Mouse (Mus musculus) adrenal gland, adult 18-20 months (tissue): ENCODE results near the gene Arhgef1. TPM values are rescaled to one million over a fixed set of nuclear protein-coding genes. Genes with fewer than 3 reads are reported as not detected.
"Not testable (repeated sequence)": the region's sequence is repeated elsewhere in the genome, so short reads cannot be mapped to it uniquely, and the experiment has no call there.

Source experiments
- DNase-seq, 2 experiments: peaks; one replicate each; pipeline ENCODE4 v3.0.0; 2021 to 2022; ENCODE audit warnings: low spot score in 2 of 2
- total RNA-seq, 2 experiments: library from RNA; stranded (reverse); gene quantifications; 1 replicate in 1 of 2; 2 replicates in 1 of 2; pipeline ENCODE4 v1.2.3; 2021

Arhgef1 gene
- total RNA-seq, 2 experiments from 2014 or later, result 83.2 to 85.5 TPM

- DNase-seq, result no peak
Measured at GRCm38 (mm10) chr7:24889431-24890220, 13.1 kb upstream of the Arhgef1 start.

GRCm38 (mm10) chr7:24890281-24891216 is 12.2 kb upstream of the Arhgef1 start:
- peak; percentile 60 to 68 for DNase-seq

GRCm38 (mm10) chr7:24891241-24892124 is 11.2 kb upstream of the Arhgef1 start:
- no peak for DNase-seq

GRCm38 (mm10) chr7:24892125-24892583 is 10.6 kb upstream of the Arhgef1 start:
- no peak for DNase-seq

- DNase-seq, result not testable (repeated sequence)
Measured at GRCm38 (mm10) chr7:24895749-24896148, 7.0 kb upstream of the Arhgef1 start.

GRCm38 (mm10) chr7:24896269-24896668 is 6.4 kb upstream of the Arhgef1 start:
- no peak for DNase-seq

- DNase-seq, result no peak
Measured at GRCm38 (mm10) chr7:24897224-24897623, 5.5 kb upstream of the Arhgef1 start, which contains the start of gene Cd79a. TSS of gene Cd79a (plus strand) at chr7:24897381.

GRCm38 (mm10) chr7:24897959-24898358 is 4.8 kb upstream of the Arhgef1 start:
- DNase-seq, result no peak

GRCm38 (mm10) chr7:24901114-24901513 is 1.6 kb upstream of the Arhgef1 start:
- DNase-seq, result no peak

GRCm38 (mm10) chr7:24901842-24902241 is 870 bp upstream of the Arhgef1 start:
- no peak for DNase-seq

- no peak for DNase-seq
Measured at GRCm38 (mm10) chr7:24902264-24902629, 465 bp upstream of the Arhgef1 start.

GRCm38 (mm10) chr7:24903444-24903825 is 723 bp downstream of the Arhgef1 start:
- DNase-seq, result no peak

- peak; percentile 89 to 90 for DNase-seq
Measured at GRCm38 (mm10) chr7:24904070-24904483, 1.4 kb downstream of the Arhgef1 start.

- no peak for DNase-seq
Measured at GRCm38 (mm10) chr7:24904936-24905335, 2.2 kb downstream of the Arhgef1 start.

GRCm38 (mm10) chr7:24906551-24906950 is 3.8 kb downstream of the Arhgef1 start:
- no peak for DNase-seq

GRCm38 (mm10) chr7:24907211-24907748 is 4.6 kb downstream of the Arhgef1 start:
- no peak for DNase-seq

- no peak for DNase-seq
Measured at GRCm38 (mm10) chr7:24912480-24912879, 9.8 kb downstream of the Arhgef1 start.

GRCm38 (mm10) chr7:24918763-24919323 is 16.1 kb downstream of the Arhgef1 start:
- no peak for DNase-seq

- DNase-seq, result no peak
Measured at GRCm38 (mm10) chr7:24919728-24920127, 17.0 kb downstream of the Arhgef1 start.

- DNase-seq, result no peak
Measured at GRCm38 (mm10) chr7:24930475-24930874, 27.8 kb downstream of the Arhgef1 start.
